Mouse (Mus musculus) adrenal gland, postnatal 25 days (tissue): ENCODE measurements around the gene Skap1. TPM values are rescaled to one million over a fixed set of nuclear protein-coding genes. Genes with fewer than 3 reads are reported as not detected.

Source experiments
- DNase-seq: peaks from one replicate; pipeline ENCODE4 v3.0.0; 2021; ENCODE audit warnings: mixed read lengths
- total RNA-seq: library from RNA; stranded (reverse); gene quantifications from 2 replicates; pipeline ENCODE4 v1.2.3, GENCODE M21; 2021

Skap1 gene
- total RNA-seq, 1 experiment from 2014 or later = 6.7 TPM

- DNase-seq = peak; percentile 72
Measured at GRCm38 (mm10) chr11:96622782-96623181, 158.4 kb downstream of the Skap1 start.

- DNase-seq = no peak
Measured at GRCm38 (mm10) chr11:96624436-96624835, 160.0 kb downstream of the Skap1 start.

GRCm38 (mm10) chr11:96629775-96630174, 165.4 kb downstream of the Skap1 start:
- no peak for DNase-seq

GRCm38 (mm10) chr11:96631521-96631920, 167.1 kb downstream of the Skap1 start:
- no peak for DNase-seq

GRCm38 (mm10) chr11:96637927-96638326, 173.5 kb downstream of the Skap1 start:
- DNase-seq = no peak

- DNase-seq = no peak
Measured at GRCm38 (mm10) chr11:96639805-96640204, 175.4 kb downstream of the Skap1 start.

- DNase-seq = no peak
Measured at GRCm38 (mm10) chr11:96642173-96643140, 178.1 kb downstream of the Skap1 start.

- no peak for DNase-seq
Measured at GRCm38 (mm10) chr11:96644969-96645368, 180.6 kb downstream of the Skap1 start.

GRCm38 (mm10) chr11:96645538-96646037, 181.2 kb downstream of the Skap1 start:
- peak; percentile 35 for DNase-seq

GRCm38 (mm10) chr11:96651848-96652247, 187.5 kb downstream of the Skap1 start:
- DNase-seq = no peak

- DNase-seq = no peak
Measured at GRCm38 (mm10) chr11:96653867-96654266, 189.5 kb downstream of the Skap1 start.

- DNase-seq = no peak
Measured at GRCm38 (mm10) chr11:96658420-96658819, 194.0 kb downstream of the Skap1 start.

- DNase-seq = no peak
Measured at GRCm38 (mm10) chr11:96666924-96667323, 202.5 kb downstream of the Skap1 start.

- DNase-seq = no peak
Measured at GRCm38 (mm10) chr11:96668367-96668766, 204.0 kb downstream of the Skap1 start.

GRCm38 (mm10) chr11:96673792-96674191, 209.4 kb downstream of the Skap1 start:
- DNase-seq = peak; percentile 31

GRCm38 (mm10) chr11:96674786-96675365, 210.5 kb downstream of the Skap1 start:
- DNase-seq = peak; percentile 15

- no peak for DNase-seq
Measured at GRCm38 (mm10) chr11:96678026-96678425, 213.6 kb downstream of the Skap1 start.

GRCm38 (mm10) chr11:96679026-96679425, 214.6 kb downstream of the Skap1 start:
- DNase-seq = no peak

- no peak for DNase-seq
Measured at GRCm38 (mm10) chr11:96685381-96685780, 221.0 kb downstream of the Skap1 start.

- no peak for DNase-seq
Measured at GRCm38 (mm10) chr11:96686713-96687280, 222.4 kb downstream of the Skap1 start.

GRCm38 (mm10) chr11:96692250-96692649, 227.9 kb downstream of the Skap1 start:
- DNase-seq = no peak

GRCm38 (mm10) chr11:96693360-96693759, 229.0 kb downstream of the Skap1 start:
- DNase-seq = no peak

GRCm38 (mm10) chr11:96694774-96695173, 230.4 kb downstream of the Skap1 start:
- no peak for DNase-seq
